Mouse (Mus musculus) erythroid progenitor cell, adult 5-6 weeks (primary cell): ENCODE data around the gene Gm29735. TPM values are rescaled to one million over a fixed set of nuclear protein-coding genes. Genes with fewer than 3 reads are reported as not detected.
"Not testable (repeated sequence)": the region's sequence is repeated elsewhere in the genome, so short reads cannot be mapped to it uniquely, and the experiment has no call there.

Experiments used
- ATAC-seq: replicated peaks from 2 replicates; pipeline ENCODE4 v1.8.0; 2016; ENCODE audit warnings: moderate number of reproducible peaks, mild to moderate bottlenecking, moderate TSS enrichment, inconsistent platforms; ENCODE audit not compliant: poor library complexity, low FRiP score, severe bottlenecking
- total RNA-seq, 2 experiments: library from RNA; stranded (forward) in 1 of 2; stranded (reverse) in 1 of 2; fragments of 150-400 nt in 1 of 2; fragments of 186-747, 209-891 nt in 1 of 2; gene quantifications; 2 replicates each; pipeline versions ENCODE4 v1.2.3 to v1.2.4; 2015 to 2017; ENCODE audit warnings: low replicate concordance in 2 of 2

Gm29735 gene
- total RNA-seq (2015; ENCODE audit: low replicate concordance): not detected in 2 replicates
- total RNA-seq (2017; ENCODE audit: low replicate concordance): not detected in 2 replicates

GRCm38 (mm10) chr7:142157013-142157412 lies at the start of gene Gm29735:
Gene Gm29735 (minus strand): TSS chr7:142157113.
- not testable (repeated sequence) for ATAC-seq

GRCm38 (mm10) chr7:142205488-142205887 lies 48.6 kb upstream of the Gm29735 start:
- ATAC-seq: no peak

GRCm38 (mm10) chr7:142201064-142201463 lies 44.2 kb upstream of the Gm29735 start, which contains the start of gene Krtap5-3:
Gene Krtap5-3 (plus strand): TSS chr7:142201364.
- ATAC-seq: no peak

GRCm38 (mm10) chr7:142198748-142199147 lies 41.8 kb upstream of the Gm29735 start:
- no peak for ATAC-seq

- no peak for ATAC-seq
Measured at GRCm38 (mm10) chr7:142190289-142190688, 33.4 kb upstream of the Gm29735 start, which contains the start of gene Gm10153. Gene Gm10153 (minus strand): TSS chr7:142190389.

- no peak for ATAC-seq
Measured at GRCm38 (mm10) chr7:142188156-142188555, 31.2 kb upstream of the Gm29735 start.

- no peak for ATAC-seq
Measured at GRCm38 (mm10) chr7:142181021-142181420, 24.1 kb upstream of the Gm29735 start.

- ATAC-seq: no peak
Measured at GRCm38 (mm10) chr7:142178685-142179084, 21.8 kb upstream of the Gm29735 start.

GRCm38 (mm10) chr7:142175905-142176304 lies 19.0 kb upstream of the Gm29735 start, which contains the start of gene Krtap5-2:
Gene Krtap5-2 (minus strand): TSS chr7:142176005.
- ATAC-seq: peak; percentile 43; the same call in 1 of the 2 replicates

- ATAC-seq: no peak
Measured at GRCm38 (mm10) chr7:142169836-142170235, 12.9 kb upstream of the Gm29735 start.

GRCm38 (mm10) chr7:142165639-142166038 lies 8.7 kb upstream of the Gm29735 start, which contains the start of gene Gm4553:
Gene Gm4553 (minus strand): TSS chr7:142165739.
- not testable (repeated sequence) for ATAC-seq

GRCm38 (mm10) chr7:142159366-142159765 lies 2.5 kb upstream of the Gm29735 start:
- no peak for ATAC-seq

GRCm38 (mm10) chr7:142155308-142155707 lies 1.6 kb downstream of the Gm29735 start:
- no peak for ATAC-seq

- no peak for ATAC-seq
Measured at GRCm38 (mm10) chr7:142152191-142152590, 4.7 kb downstream of the Gm29735 start.

GRCm38 (mm10) chr7:142148633-142149032 lies 8.3 kb downstream of the Gm29735 start:
- ATAC-seq: no peak

GRCm38 (mm10) chr7:142146033-142146432 lies 10.9 kb downstream of the Gm29735 start:
- ATAC-seq: no peak

GRCm38 (mm10) chr7:142145413-142145940 lies 11.4 kb downstream of the Gm29735 start:
- no peak for ATAC-seq

GRCm38 (mm10) chr7:142144507-142144906 lies 12.4 kb downstream of the Gm29735 start, which contains the start of gene Gm45337:
Gene Gm45337 (minus strand): TSS chr7:142144607.
- ATAC-seq: no peak

- not testable (repeated sequence) for ATAC-seq
Measured at GRCm38 (mm10) chr7:142143506-142144010, 13.4 kb downstream of the Gm29735 start.

- no peak for ATAC-seq
Measured at GRCm38 (mm10) chr7:142140696-142141095, 16.2 kb downstream of the Gm29735 start.

GRCm38 (mm10) chr7:142135934-142136333 lies 21.0 kb downstream of the Gm29735 start, which contains the start of gene Gm39115:
Gene Gm39115 (minus strand): TSS chr7:142136034.
- ATAC-seq: not testable (repeated sequence)
